Mouse (Mus musculus): Measurements from ENCODE around the gene Tmem95. TPM values are rescaled to one million over a fixed set of nuclear protein-coding genes. Genes with fewer than 3 reads are reported as not detected.

Gene Tmem95
- total RNA-seq, 2 experiments from 2014 or later: not detected

- no peak for DNase-seq (ENCODE audit: extremely low spot score in 1 of 2, low spot score in 2 of 2)
- no peak overlapping the region for H3K4me3 ChIP-seq
- TF ChIP-seq CTCF (IDR thresholded peaks at IDR 0.05): no peak
- H3K27ac ChIP-seq: no peak overlapping the region
- intact Hi-C loops (cut with DNase I): loop anchor here (5.0 kb wide), 1 partner anchor 67 kb away; the partner anchor contains the start of genes Nlgn2 and Tmem256
Observed at GRCm38 (mm10) chr11:69904311-69904710, 26.5 kb upstream of the Tmem95 start.

DNA sequence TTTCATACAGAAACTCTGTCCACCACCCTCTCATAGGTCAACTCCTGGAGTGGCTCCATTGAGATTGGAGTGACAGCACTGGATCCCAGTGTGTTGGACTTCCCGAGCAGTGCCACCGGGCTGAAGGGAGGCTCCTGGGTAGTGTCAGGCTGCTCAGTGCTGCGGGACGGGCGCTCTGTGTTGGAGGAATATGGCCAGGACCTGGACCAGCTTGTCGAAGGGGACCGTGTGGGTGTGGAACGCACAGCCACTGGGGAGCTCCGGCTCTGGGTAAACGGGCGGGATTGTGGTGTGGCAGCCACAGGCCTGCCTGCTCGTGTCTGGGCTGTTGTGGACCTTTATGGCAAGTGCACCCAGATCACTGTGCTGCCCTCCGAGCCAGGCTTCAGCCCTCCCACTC, 25.2 kb upstream of the Tmem95 start:
- DNase-seq (ENCODE audit: extremely low spot score in 1 of 2, low spot score in 2 of 2): no peak
- intact Hi-C loops (cut with DNase I): loop anchor here (5.0 kb wide), 1 partner anchor 66 kb away; the partner anchor contains the start of genes Nlgn2 and Tmem256
- no peak overlapping the region for H3K27ac ChIP-seq
- TF ChIP-seq CTCF (IDR thresholded peaks at IDR 0.05): no peak
- peak overlapping the region; percentile 79; the same call in 1 of the 2 replicates for H3K4me3 ChIP-seq

- intact Hi-C loops (cut with DNase I): loop anchor here (2.0 to 5.0 kb wide), 3 partner anchors 21 to 219 kb away; partner anchors contain the start of genes Kctd11, Nlgn2, Senp3 and Tmem256
- peak overlapping the region; percentile 79 for H3K4me3 ChIP-seq
- no peak for DNase-seq (ENCODE audit: extremely low spot score in 1 of 2, low spot score in 2 of 2)
- peak overlapping the region; percentile 95 for H3K27ac ChIP-seq
- no peak for TF ChIP-seq CTCF (IDR thresholded peaks at IDR 0.05)
Observed at GRCm38 (mm10) chr11:69901993-69902392, 24.2 kb upstream of the Tmem95 start.

DNA sequence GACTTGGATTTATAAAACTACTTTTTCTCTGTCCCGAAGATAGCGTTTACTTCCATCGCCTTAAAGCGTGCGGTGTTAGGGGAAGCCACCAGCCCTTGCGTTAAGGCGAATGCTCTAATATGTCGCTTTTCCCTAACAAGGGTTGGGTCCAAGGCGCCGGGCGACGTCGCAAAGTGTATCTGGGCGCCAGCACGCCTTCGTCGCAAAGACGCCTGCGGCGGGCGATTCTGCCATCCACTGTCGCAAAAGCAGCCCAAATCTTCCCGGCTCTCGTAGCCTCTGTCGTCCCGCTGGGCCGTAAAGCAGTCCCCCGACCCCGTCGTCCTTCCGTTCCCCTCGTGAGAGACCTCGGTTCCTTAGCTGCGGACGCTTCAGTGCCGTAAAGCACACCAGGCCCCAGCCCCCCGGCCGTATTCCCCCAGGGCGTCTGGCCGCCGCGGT, 23.6 kb upstream of the Tmem95 start:
- intact Hi-C loops (cut with DNase I): loop anchor here (2.0 to 5.0 kb wide), 3 partner anchors 21 to 219 kb away; partner anchors contain the start of genes Kctd11, Nlgn2, Senp3 and Tmem256
- TF ChIP-seq CTCF (IDR thresholded peaks at IDR 0.05): no peak
- peak overlapping the region; percentile 79 for H3K4me3 ChIP-seq
- DNase-seq (ENCODE audit: extremely low spot score in 1 of 2, low spot score in 2 of 2): peak; percentile 95 to 97
- peak overlapping the region; percentile 95 for H3K27ac ChIP-seq

- peak within 1 kb of the TSS; percentile 95 for H3K27ac ChIP-seq
- peak; percentile 84 to 86 for DNase-seq (ENCODE audit: extremely low spot score in 1 of 2, low spot score in 2 of 2)
- intact Hi-C loops (cut with DNase I): loop anchor here (2.0 to 5.0 kb wide), 3 partner anchors 20 to 218 kb away; partner anchors contain the start of genes Kctd11, Nlgn2, Senp3 and Tmem256
- TF ChIP-seq CTCF (IDR thresholded peaks at IDR 0.05): no peak
- H3K4me3 ChIP-seq: peak within 1 kb of the TSS; percentile 79
Observed at GRCm38 (mm10) chr11:69900471-69901405, 22.9 kb upstream of the Tmem95 start, which contains the start of the genes 2810408A11Rik and Neurl4. 2810408A11Rik (minus strand) TSS chr11:69900987. Neurl4 (plus strand) TSS chr11:69901072.

- H3K27ac ChIP-seq: no peak overlapping the region
- intact Hi-C loops (cut with DNase I): loop anchor here (2.0 to 5.0 kb wide), 3 partner anchors 19 to 217 kb away; partner anchors contain the start of genes Kctd11, Nlgn2, Senp3 and Tmem256
- DNase-seq (ENCODE audit: extremely low spot score in 1 of 2, low spot score in 2 of 2): no peak
- H3K4me3 ChIP-seq: no peak overlapping the region
- no peak for TF ChIP-seq CTCF (IDR thresholded peaks at IDR 0.05)
Observed at GRCm38 (mm10) chr11:69899870-69900269, 22.1 kb upstream of the Tmem95 start.

GRCm38 (mm10) chr11:69895291-69895690, 17.5 kb upstream of the Tmem95 start, which contains the start of gene Acap1:
Acap1 (minus strand) TSS chr11:69895539.
- DNase-seq (ENCODE audit: extremely low spot score in 1 of 2, low spot score in 2 of 2): no peak
- no peak for TF ChIP-seq CTCF (IDR thresholded peaks at IDR 0.05)
- Histone ChIP-seq H3K27ac (no peak within 1 kb of the TSS), H3K4me3 (no peak within 1 kb of the TSS)
- intact Hi-C loops (cut with DNase I): no loop called here

GRCm38 (mm10) chr11:69894671-69895070, 16.9 kb upstream of the Tmem95 start:
- no peak for TF ChIP-seq CTCF (IDR thresholded peaks at IDR 0.05)
- no peak overlapping the region for H3K27ac ChIP-seq
- intact Hi-C loops (cut with DNase I): no loop called here
- no peak overlapping the region for H3K4me3 ChIP-seq
- DNase-seq (ENCODE audit: extremely low spot score in 1 of 2, low spot score in 2 of 2): no peak

- TF ChIP-seq CTCF (IDR thresholded peaks at IDR 0.05): no peak
- intact Hi-C loops (cut with DNase I): no loop called here
- no peak overlapping the region for H3K4me3 ChIP-seq
- H3K27ac ChIP-seq: no peak overlapping the region
- DNase-seq (ENCODE audit: extremely low spot score in 1 of 2, low spot score in 2 of 2): no peak
Observed at GRCm38 (mm10) chr11:69891482-69891881, 13.7 kb upstream of the Tmem95 start.

- intact Hi-C loops (cut with DNase I): no loop called here
- DNase-seq (ENCODE audit: extremely low spot score in 1 of 2, low spot score in 2 of 2): no peak
- peak; percentile 7 for TF ChIP-seq CTCF (IDR thresholded peaks at IDR 0.05)
Observed at GRCm38 (mm10) chr11:69886907-69887635, 9.3 kb upstream of the Tmem95 start.

DNA sequence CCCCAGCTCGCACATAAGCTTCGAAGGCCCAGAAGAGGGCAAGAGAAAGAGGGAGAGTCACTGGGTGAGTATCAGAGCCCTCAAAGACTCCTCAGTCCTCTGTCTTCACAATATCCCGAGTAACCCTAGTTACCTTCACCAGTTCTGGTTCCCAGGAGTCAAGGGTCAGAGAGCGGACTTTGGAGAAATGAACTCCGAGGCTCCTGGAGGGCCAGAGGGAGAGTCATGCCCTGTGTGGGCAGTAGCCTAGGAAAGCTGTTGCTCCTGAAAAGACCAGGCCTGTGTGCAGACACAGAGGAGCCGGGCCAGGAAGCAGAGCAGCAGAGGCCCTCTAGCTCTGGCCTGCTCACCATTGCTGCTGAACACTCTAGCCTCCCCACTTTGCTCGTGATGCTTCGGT, 6.8 kb upstream of the Tmem95 start:
- no peak for DNase-seq (ENCODE audit: extremely low spot score in 1 of 2, low spot score in 2 of 2)
- intact Hi-C loops (cut with DNase I): no loop called here
- TF ChIP-seq CTCF (IDR thresholded peaks at IDR 0.05): no peak
- H3K4me3 ChIP-seq: no peak overlapping the region
- H3K27ac ChIP-seq: no peak overlapping the region

More at GRCm38 (mm10) chr11:69886907-69887635, 9.3 kb upstream of the Tmem95 start:
- Histone ChIP-seq H3K27ac (no peak overlapping the region), H3K4me3 (no peak overlapping the region)

All from left cerebral cortex, adult 2 months (tissue).